Mouse (Mus musculus): ENCODE measurements around the gene Ubac2. TPM values are rescaled to one million over a fixed set of nuclear protein-coding genes. Genes with fewer than 3 reads are reported as not detected.

The Ubac2 gene
- total RNA-seq, 2 experiments from 2014 or later = 25.2 to 31.1 TPM

DNA sequence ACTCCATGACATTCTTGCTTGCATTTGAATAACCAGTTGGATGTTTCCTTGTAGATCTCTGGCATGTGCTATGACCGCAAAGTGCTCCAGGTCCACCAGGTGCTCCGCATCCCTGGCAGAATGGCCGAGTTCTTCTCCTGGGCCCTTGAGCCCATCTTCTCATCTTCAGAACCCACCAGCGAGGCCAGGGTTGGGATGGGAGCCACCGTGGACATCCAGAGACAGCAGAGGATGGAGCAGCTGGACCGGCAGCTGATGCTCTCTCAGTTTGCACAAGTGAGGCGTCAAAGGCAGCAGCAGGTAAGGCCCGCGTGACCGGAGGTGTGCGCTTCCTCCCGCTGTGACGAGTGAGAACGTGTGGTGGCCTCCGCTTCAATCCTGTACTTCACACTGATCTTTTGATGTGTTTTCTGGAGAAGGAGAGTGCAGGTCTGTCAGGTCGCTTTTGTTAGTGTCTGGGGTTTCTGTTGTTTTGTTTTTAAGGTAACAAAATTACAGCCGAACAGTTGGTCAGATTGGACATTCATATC lies 115.8 kb downstream of the Ubac2 start:
- ATAC-seq (replicated peaks; ENCODE audit: poor library complexity) = no peak

DNA sequence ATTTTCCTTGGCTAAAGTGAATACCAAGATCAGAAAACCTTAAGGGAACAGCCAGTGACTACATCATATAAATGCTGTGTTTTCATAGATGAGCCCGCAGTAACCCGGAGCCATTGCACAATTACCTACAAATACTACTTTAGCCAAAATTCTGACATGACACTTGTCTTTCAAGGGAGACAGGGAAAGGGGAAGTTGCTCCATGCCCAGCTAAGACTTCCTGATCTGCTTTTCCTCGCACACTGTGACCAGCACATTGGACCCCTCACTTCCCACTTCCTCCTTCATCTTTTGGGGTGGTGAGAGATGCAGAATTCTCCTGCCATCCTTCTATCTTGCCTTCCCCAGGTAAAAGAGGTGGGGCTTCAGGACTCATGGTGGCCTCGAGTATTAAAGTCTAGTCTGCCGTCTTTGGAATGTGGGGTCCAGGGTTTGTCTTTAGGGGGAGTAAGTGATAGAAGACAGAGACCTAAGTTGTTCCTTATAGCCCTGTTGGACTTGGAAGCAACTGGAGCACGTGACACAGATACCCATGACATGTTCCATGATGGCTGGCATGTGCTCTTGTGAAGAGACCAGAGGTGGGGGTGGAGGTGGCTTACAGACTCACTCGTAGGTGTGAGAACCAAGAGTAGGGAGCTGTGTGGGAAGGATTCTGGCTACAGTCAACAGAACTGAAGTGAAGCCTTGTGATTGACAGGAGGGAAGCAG lies 116.6 kb downstream of the Ubac2 start:
- ATAC-seq (replicated peaks; ENCODE audit: poor library complexity) = peak; percentile 85

DNA sequence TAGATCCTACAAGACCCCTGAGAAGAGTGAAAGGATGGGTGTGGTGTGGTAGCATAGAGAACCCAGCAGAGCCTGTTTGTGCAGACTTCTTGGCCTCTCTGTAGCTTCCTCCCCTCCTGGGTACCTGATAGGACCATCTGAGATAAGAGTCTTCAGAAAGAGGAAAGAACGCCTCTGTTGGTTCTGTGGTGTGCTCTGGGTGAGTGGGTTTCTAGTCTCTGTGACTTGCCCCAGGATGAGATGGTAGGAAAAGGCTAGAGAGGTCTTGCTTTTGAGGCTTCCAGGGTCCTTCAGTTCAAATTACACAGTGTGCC lies 117.1 kb downstream of the Ubac2 start:
- ATAC-seq (replicated peaks; ENCODE audit: poor library complexity) = no peak

DNA sequence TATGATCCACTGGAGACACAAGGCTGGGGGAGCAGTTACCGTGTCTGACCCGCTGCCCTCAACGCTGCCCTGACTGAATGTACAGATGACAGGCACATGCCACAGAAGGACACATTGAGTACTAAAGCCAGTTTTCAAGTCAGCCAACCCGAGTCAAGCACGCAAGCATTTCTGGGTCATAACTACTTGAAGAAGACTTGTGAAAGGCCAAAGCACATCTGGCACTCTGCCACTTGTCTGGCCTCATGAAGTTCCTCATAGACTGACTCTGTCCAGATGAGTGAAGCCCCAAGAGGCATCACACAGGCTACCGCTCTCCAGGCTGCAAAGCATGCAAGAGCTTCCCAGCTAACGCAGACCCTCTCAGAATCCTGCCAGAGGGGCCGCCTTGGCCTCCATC lies 118.4 kb downstream of the Ubac2 start:
- ATAC-seq (replicated peaks; ENCODE audit: poor library complexity) = peak; percentile 45

DNA sequence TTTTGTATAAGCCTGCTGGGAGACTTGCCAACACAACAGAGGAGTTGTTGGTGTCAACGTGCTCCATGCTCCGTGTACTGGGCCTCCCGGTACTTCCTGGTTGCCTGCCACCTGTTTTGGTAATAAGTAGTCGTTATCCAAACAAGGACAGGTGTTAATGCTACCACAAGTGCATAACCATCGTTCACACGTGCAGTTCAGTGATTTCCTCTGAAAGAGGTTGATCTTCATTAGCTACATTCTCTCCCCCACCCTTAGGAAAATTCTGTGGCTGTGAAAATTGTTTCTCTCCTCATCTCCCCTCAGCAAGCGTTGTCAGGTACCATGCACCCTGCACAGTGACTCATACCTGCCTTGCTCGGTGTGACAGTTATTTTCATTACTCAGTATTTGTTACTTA lies 121.0 kb downstream of the Ubac2 start:
- ATAC-seq (replicated peaks; ENCODE audit: poor library complexity) = no peak

DNA sequence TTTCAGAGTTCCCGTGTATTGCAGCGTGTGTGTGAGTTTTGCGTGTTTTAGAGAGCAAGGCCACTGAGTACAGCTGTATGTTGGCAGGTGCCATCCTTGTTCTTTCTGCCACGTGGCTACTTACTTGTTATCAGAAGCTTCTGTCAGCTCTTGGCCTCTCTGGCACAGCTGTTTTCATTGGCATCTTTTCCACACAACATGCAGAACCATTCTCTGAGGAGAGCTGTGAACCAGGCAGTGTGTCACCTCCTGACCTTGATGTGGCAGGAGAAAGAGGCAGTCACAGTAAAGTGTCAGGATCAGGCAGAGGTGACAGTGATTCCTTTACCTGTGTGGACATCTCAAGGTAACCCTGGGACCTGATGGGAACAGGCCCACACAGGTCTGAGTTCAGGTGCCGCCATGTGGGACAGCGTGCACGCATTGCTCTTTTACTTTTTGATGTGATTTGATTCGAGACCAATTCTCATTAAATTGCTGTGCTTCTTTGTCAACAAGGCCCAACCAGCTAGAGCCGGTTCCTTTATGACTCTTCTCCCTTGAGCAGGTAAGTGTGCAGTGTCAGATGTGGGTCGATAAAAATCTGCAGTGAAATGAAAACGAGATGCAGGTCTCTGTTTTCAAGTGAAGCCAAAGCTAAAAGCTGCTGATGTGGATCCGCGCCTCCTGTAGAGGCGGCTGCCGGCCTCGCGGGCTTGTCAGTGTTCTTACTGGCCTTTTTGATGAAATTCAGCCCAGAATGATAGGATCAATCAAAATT lies 122.1 kb downstream of the Ubac2 start:
- no peak for ATAC-seq (replicated peaks; ENCODE audit: poor library complexity)

DNA sequence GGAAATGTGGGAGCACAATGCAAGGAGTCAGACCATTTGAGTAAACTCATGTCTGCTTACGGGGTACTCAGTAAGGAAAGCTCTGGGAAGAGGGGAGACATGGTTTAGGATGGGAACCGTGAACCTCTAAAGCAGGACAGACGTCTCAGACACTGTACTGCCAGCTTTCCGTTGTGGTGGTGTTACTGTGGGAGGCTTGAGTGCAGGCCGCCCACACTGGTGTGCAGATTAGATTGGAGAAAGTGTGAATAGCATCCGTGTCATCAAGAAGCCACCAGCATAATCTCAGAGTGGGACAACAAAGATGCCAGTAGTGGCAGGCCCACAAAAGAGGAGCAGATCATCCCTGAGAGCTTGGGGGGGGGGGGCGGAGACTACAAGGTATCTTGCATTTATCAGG lies 123.8 kb downstream of the Ubac2 start:
- no peak for ATAC-seq (replicated peaks; ENCODE audit: poor library complexity)

DNA sequence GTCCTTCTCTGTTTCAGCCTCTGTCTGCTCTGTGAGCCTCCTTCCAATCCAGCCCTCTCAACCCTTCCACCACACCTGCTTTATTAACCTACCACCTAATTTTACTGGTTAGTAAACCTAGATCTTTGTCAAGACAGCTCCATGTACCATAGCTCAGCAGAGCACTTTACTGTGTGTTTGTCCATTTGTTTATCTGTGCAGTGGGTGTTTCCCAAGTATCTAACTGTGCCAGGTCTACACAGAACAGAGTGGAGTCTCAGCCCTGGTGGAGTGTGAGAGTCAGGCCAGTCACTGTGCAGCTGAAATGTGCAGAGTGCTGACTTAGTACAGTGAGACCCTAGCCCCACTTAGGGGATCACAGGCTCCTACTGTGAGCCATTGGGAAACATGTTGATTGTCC lies 125.4 kb downstream of the Ubac2 start:
- ATAC-seq (replicated peaks; ENCODE audit: poor library complexity) = peak; percentile 62

DNA sequence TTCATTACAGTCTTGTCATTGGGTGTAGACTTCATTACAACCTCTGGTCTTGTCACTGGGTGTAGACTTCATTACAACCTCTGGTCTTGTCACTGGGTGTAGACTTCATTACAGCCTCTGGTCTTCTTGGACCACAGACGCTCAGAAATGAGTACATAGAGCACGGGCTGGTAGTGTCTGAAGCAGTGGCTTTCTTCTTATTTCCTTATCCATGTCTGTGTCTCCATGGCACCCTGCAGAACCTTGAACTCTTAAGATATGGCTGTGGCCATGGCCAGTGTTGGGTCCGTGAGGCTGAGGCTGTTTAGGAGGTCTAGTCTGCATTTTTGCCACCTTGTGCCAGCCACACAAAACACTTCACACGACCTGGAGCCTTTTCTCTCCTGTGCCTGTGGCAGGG lies 129.8 kb downstream of the Ubac2 start:
- no peak for ATAC-seq (replicated peaks; ENCODE audit: poor library complexity)

DNA sequence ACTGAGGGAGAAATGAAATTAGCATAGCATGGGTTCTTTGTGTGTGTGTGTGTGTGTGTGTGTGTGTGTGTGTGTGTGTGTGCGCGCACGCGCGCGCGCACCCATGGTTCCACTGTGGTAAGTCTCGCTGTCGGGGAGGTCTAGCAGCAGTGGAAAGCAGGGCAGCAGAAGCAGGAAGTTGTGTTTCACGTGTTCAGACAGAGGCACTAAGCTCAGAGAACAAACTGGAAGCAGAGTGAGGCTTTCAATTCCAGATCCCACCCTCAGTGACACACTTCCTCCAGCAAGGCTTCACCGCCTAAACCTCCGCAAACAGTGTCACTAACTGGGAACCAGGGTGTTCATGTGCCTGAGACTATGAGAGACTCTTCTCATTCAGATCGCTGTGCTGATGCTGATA lies 131.1 kb downstream of the Ubac2 start:
- peak; percentile 74 for ATAC-seq (replicated peaks; ENCODE audit: poor library complexity)

DNA sequence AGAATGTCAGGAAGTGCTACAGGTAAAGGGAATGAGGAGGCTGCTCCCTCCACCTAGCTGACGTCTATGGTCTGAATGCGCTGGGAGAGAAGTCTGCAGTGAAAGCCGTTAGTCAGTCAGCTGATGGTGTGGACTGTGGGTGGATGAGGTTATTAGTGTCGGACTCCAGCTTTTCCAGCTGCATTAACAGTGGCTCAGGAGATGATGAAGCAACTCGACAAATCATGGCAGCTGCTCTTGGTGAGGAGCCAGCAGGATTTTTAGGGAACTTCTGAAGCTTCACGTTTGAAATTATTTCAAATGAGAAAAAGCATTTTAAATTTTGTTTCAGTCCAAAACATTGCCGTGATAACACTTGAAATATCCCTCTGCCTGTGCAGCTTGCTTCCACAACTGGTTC lies 131.9 kb downstream of the Ubac2 start:
- no peak for ATAC-seq (replicated peaks; ENCODE audit: poor library complexity)

DNA sequence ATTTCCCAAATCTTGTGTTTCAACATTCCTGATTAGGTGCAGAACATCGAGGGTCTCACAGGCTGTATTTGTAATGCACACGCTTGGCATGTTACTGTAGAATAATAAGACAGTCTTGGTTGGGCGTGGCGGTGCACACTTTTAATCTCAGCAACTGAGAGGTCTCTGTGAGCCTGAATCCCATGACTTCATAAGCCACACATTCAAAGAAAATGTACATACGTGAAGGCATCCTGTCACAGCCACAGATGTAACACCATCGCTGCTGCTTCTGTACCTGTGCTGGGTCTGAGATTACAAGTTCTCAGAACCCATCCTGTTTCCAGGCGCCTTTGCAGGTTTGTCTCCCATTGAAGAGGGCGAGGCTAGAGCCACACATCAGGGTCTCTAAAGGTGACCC lies 133.3 kb downstream of the Ubac2 start:
- ATAC-seq (replicated peaks; ENCODE audit: poor library complexity) = no peak

DNA sequence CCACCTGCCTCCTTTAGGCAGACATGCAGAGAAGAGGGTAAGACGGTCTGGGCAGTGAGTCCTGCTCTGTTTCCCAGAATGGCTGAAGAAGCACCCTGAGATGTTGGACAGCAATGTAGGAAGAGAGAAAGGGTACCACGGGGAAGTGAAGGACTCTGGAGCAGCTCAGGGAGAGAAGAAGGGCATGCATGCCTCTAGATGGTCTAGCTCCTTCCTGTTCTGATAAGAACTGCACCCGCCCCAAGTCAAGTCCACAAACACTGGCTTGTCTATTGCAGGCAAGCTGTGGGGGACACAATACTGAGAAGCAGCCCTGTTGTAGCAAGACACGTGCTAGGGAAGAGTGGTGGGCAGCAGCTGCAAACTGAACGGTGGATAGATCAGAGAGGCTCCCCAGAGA lies 133.8 kb downstream of the Ubac2 start:
- no peak for ATAC-seq (replicated peaks; ENCODE audit: poor library complexity)

DNA sequence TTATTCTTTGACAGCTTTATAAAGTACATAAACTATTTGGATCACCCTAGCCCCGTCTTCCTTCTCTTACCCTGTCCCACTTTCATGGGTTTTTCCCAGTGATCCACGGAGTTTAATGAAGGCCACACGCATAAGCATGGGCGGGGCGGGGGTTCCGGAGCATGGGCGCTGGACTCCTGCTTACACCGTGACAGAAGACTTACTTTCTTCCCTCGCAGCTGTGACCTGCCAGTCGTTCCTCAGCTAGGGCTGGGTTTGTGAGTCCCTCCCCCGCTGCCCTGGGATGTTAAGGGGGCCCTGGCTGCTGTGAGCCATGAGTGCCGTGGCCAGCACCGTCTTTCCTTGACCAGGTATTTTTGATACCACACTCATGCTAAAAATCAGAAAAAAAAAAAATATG lies 134.4 kb downstream of the Ubac2 start:
- ATAC-seq (replicated peaks; ENCODE audit: poor library complexity) = no peak

DNA sequence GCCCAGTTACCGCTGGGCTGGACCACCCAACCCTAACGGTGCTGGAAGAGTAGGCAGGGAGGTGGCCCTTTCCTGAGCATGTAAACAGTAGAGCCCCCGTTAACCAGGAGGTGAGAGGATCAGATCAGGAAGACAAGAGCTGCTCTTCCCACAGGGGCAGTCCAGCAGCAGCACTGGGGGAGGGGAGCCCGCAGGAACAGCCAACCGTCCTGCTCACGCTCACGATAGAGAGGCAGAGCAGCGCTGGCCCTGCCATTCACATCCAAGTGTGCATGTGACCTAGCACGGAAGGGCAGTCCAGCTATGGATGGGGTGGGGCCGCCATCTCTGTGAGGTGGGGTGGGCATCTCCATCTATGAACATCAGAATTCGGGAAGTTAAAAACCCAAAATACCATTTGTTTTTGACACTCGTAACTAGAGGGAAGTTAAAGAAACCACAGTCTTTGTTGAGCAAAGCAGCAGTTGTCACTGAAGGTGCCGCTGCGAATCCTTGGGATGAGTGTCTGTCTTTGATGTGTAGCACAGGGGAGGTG lies 135.1 kb downstream of the Ubac2 start:
- peak; percentile 76 for ATAC-seq (replicated peaks; ENCODE audit: poor library complexity)

DNA sequence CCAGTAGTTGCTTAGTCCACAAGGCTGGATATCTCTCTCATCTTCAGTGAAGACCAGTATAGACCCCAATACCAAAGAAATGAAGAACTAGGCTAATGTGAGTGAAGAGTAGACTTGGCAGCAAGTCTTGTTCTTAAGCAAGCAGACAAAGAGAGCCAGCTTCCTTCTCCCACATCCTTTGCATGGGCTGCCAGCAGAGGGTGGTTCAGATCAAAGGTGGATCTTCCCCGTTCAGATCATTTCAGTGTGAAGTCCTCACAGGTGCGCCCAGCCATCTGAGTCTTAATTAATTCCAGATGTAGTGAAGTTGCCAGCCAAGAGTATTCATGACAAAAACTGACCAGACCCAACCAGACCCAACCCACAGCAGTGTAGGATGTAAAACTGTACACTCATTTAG lies 139.5 kb downstream of the Ubac2 start:
- ATAC-seq (replicated peaks; ENCODE audit: poor library complexity) = no peak

DNA sequence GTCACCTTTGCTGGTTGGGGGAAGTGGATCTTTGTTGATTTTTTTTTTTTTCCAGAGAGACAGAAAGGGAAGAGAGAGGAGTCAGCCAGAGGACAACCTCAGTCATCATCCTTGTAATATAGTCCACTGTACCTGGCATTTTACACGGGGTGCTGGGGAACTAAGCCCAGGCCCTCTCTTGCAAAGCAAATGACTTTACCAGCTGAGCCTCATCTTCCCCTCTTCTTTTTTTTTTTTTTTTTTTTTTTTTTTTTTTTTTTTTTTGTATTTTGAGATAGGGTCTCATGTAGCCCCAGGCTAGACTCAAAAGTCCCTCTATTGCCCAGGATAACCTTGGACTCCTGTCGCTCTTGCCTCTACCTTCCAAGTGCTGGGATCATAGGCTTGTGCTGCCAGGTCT lies 141.0 kb downstream of the Ubac2 start:
- no peak for ATAC-seq (replicated peaks; ENCODE audit: poor library complexity)

DNA sequence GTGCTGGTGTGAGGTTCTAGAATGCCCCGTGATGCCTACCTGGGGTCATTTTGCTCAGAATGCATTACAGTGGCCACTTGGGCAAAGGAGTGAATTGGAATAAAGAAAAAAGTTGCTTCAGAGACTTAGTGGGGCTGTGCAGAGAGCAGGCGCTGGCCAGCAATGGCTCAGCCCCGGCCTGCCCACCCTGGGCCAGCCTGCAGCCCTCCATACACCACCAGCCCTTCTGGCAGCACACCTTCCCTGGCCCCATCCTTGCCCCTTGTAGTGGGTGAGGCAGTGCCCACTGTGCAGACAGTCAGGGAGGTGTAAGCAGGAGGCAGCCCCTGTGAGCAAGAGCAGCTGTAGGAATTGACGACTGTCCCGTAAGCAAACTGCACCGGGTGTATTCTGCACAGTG lies 142.1 kb downstream of the Ubac2 start:
- ATAC-seq (replicated peaks; ENCODE audit: poor library complexity) = no peak

DNA sequence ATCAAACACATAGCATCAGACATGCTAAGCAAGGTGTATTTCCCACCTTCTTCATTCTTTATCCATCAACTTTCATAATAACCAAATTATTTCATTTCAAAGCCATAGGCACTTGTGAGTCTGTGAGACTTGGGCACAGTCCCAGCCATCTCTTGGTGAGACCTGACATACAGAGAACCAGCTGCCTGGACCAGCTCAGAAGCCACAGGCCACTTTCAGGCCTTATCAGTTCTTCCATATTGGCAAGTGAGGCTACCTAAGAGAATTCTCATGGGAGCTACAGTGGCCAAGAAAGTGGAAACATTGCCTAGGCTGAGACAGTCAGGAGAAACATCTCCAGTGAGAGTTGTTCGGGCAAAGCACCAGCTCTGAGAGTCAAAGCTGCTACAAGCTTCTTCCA lies 144.6 kb downstream of the Ubac2 start:
- peak; percentile 23; the same call in 1 of the 2 replicates for ATAC-seq (replicated peaks; ENCODE audit: poor library complexity)

DNA sequence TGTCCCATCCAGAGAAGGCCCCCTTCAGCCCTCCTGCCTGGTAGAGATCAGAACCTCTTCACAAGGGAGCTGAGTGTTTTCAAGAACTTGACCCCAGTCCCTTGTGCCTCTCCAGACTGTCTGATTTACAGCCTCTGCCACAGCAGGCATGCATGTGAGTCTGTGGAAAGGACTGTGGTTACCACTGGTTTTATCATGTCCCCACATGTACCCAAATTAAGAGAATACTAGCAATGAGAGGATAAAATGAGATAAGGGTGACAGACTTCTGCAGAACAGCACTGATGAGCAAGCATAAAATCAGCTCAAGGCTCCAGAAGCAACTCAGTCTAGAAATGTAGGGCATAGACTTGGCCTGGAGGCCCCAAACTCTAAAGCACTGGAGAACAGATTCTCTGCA lies 145.5 kb downstream of the Ubac2 start:
- peak; percentile 76 for ATAC-seq (replicated peaks; ENCODE audit: poor library complexity)

DNA sequence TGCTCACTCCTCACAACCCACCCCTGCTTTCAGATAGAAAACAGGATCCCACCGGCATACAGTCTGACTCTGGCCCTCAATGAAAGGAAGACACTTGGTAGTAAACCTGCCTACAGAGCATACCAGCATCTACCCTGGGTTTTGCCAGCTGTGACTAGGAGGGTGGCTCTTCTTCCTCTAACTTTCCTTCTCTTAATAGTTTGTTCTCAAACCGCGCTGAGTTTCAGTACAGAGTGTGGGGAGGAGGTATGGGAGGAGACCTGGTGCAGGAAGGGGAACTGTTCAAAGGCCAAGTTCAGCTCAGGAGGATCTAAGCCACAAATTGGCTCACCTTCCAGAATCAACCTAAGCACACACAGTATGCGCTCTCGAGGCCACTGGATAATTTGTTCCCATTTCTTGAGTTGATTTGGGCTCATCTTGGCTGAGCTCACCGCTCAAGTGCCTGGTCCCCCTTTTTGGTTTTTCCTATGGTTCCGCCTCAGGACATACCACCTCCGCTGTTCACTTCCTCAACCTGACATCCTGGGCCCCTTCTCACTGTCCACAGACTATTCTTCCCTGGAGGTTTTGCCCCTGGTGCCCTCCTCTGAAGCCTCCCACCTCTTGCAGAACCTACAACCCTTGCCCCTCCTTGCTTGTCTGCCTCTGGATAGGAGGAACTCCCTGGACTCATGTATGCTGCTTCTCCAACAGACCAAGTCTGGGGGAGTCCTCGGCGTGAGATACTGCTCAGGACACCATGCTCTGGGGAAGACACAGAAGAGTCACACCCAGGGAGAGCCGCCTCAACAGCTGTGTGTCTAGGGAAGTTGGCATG lies 150.7 kb downstream of the Ubac2 start:
- ATAC-seq (replicated peaks; ENCODE audit: poor library complexity) = peak; percentile 70

Data from megakaryocyte progenitor cell, adult 5-6 weeks (primary cell).